Mouse (Mus musculus): ENCODE results near the gene Sdf4. TPM values are rescaled to one million over a fixed set of nuclear protein-coding genes. Genes with fewer than 3 reads are reported as not detected.

Sdf4 gene
- total RNA-seq, 4 experiments from 2014 or later, result 290 to 326 (median 308) TPM

DNA sequence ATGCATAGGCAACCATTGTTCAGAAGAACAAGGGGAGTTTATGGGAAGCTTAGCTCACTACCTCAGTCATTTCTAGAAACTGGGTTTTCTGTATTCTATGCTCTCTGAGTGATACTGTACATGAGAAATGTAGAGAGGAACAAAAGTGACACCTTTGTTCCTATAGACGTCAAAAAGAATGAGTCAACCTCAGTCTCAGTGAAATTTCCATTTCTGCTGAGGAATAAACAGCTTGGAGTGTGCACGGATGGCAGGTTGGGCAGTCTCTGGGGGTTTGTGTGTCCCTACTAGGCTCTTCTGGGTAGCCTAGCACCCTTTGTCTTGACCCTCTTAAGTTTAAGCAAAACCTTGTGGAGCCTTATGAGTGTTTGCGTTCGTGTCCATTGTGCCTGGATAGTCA lies 15.7 kb downstream of the Sdf4 start:
- DNase-seq, result no peak

GRCm38 (mm10) chr4:156013637-156014036 lies 21.0 kb downstream of the Sdf4 start, which contains the start of gene Tnfrsf4:
Tnfrsf4 (plus strand) TSS chr4:156013843.
- no peak for DNase-seq

DNA sequence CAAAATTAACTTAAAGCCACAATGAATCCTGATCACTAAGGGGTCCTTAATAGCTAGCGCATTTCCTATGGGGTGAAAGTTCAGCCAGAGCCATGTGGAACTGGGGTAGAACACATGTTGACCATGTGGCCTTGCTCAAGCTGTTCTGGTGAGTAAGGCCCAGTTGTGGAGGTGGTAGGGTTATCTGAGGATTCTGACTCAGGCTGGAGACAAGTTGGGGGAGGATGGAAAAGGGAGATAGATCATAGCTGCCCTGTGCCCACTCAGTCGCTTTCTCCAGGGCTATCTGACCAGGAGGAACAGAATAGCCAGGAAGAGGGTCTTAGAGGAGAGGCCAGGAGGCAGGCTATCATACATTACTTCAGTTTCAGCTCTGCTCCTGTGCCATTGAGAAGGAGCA lies 21.8 kb downstream of the Sdf4 start:
- peak; percentile 45 for DNase-seq

- no peak for DNase-seq
Observed at GRCm38 (mm10) chr4:156019771-156020170, 27.1 kb downstream of the Sdf4 start.

- no peak for DNase-seq
Observed at GRCm38 (mm10) chr4:156021381-156021780, 28.7 kb downstream of the Sdf4 start.

DNA sequence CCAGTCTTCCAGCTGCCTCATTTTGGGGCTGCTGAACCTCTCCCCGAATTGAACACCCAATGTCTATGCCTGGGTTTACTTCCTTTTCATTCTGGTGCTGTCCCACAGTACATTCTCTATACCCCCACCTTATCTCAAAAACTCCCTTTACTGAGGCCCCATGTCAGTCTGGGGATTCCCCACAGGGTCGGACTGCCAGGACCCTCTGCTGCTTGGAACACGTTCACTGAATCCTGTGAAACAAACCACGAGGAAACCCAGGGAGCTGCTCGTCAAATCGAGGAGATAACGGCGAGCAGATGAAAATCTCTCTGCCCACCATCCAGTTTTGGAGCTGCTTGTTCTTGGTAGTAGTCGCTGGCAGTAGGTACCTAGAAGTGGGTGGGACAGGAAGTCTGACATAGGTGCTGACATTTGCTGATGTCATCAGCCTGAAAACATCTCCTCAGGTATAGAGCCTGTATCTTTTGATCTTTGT lies 29.3 kb downstream of the Sdf4 start:
- DNase-seq, result no peak

DNA sequence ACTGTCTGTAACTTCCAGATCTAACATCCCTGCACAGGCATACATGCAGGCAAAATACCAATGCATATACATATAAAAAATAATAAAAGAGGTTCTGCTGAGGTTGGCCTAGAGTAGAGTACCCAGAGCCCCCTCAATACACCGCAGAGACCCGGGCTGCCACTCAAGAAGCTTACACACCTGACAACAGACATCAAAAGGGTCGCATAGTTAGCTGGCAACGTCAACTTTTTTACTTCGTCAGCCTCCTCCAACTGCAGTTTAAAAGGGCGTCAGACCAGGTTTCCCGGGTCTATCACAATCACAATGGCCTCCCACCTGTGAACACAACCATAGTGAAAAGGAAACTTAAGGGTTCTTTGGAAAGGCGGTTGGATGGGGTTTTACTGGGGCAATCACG lies 30.8 kb downstream of the Sdf4 start:
- no peak for DNase-seq

GRCm38 (mm10) chr4:156024184-156024583 lies 31.5 kb downstream of the Sdf4 start:
- no peak for DNase-seq

DNA sequence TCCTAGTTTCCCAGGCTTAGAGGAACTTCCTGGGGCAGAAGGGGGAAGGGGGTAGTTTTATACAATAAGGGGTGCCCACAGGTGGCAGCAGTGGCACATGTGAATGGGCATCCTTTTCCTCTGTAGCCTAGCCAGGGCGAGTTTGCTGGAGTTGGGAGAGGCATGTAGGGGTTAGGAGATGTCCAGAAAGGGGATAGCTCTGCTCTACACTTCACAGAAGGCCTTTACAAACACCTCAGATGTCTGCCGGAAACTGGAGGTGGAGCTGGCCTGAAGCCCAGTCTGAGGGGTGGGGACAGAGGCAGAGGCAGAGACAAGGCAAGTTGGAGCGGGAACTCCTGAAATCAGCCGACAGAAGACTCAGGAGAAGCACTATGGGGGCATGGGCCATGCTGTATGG lies 33.3 kb downstream of the Sdf4 start, which contains the start of gene Tnfrsf18:
Gene Tnfrsf18 (plus strand): TSS at position 152 of the 400 bp plus-strand sequence.
- DNase-seq, result no peak

GRCm38 (mm10) chr4:156028580-156028979 lies 35.9 kb downstream of the Sdf4 start:
- DNase-seq, result no peak

- no peak for DNase-seq
Observed at GRCm38 (mm10) chr4:156030651-156031118, 38.0 kb downstream of the Sdf4 start.

DNA sequence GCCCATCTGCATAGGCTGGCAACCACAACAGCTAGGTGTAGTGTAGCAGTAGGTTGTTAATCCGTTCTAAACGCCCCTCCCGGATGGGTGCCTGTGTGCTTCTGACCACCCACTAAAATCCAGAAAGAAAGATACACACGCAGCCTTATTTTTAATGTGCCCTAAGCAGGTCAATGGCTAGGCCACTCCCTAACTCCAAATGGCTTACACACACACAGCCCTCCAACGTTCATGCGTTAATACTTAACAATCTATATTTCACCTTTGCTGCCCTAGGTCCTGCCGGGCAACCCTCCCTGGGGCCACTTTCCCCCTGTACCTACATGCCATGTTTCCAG lies 38.6 kb downstream of the Sdf4 start:
- DNase-seq, result no peak

DNA sequence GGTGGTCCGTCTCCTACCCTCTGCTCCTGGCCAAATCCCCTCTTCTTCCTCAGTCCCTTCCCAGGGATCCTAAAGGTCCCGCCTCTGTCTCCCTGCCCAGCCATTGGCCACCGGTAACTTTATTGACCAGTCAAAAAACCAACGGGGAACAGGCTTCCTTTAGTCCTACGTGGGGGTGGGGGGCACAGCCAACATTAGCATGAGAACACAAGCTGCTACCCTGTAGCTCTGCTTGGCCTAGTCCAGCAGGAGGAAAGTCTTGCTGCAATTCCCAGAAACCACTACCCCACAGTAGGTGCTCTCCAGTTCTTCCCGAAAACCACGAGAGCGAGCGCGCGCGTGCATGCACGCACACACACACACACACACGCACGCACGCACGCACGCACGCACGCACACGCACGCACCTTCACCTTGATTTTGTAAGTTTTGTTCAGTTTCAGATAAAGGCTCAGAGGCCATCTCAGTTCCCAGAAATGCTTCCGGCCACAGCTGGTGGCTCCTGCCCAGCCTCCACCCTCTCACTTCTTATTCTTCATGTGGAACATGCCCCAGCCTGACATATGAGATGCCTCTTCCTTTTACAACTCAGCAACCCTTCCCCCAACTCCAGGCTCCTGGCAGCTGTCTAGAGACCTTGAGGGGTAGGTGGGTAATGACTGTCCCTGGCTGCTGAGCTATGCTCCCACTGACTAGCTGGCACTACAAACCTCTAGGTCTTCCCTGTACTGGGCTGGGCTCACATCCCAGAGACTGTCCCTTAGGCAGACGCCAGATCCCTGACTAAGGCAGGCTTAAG lies 39.1 kb downstream of the Sdf4 start:
- peak; percentile 83 for DNase-seq

- DNase-seq, result no peak
Observed at GRCm38 (mm10) chr4:156032856-156033255, 40.2 kb downstream of the Sdf4 start.

GRCm38 (mm10) chr4:156033476-156034119 lies 40.9 kb downstream of the Sdf4 start:
- DNase-seq, result no peak

- DNase-seq, result no peak
Observed at GRCm38 (mm10) chr4:156034301-156034700, 41.6 kb downstream of the Sdf4 start.

GRCm38 (mm10) chr4:156034901-156035300 lies 42.2 kb downstream of the Sdf4 start:
- DNase-seq, result no peak

DNA sequence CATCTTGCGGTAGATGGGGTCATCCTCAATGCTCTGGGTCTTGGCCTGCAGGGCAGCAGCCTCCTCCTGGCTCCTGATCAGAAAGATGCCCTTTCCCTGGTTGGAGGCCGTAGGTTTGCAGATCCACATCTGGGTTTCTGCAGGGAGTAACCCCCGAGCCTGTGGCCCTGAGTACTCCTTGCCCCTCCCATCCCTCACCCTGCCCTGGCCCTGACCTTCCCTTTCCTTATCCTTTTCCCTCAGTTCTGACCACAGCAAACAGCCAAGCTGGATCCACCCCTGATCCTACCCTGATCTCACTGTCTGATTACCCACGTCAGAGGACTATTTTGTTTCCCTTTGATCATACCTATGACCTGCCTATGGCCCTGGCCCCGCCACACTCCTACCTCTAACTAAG lies 52.1 kb downstream of the Sdf4 start:
- DNase-seq, result no peak

DNA sequence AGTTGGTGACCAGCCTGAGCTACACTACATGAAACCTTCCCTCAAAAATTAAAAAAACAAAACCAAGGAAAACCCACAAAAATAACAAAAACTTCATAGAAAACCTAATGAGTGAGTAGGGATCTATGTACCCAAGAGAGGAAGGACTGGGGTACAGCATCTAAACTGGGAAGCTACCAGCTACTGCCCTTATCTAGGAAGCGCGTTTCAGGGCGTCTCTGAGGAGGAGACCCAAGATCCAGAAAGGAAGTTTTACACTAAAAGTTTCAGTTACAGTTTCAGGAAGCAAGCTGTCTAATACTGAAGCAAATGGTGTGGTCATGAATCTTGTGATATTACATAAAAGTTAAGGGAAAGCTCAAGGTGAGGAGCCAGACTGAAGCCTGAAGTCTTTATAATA lies 57.1 kb downstream of the Sdf4 start:
- no peak for DNase-seq

DNA sequence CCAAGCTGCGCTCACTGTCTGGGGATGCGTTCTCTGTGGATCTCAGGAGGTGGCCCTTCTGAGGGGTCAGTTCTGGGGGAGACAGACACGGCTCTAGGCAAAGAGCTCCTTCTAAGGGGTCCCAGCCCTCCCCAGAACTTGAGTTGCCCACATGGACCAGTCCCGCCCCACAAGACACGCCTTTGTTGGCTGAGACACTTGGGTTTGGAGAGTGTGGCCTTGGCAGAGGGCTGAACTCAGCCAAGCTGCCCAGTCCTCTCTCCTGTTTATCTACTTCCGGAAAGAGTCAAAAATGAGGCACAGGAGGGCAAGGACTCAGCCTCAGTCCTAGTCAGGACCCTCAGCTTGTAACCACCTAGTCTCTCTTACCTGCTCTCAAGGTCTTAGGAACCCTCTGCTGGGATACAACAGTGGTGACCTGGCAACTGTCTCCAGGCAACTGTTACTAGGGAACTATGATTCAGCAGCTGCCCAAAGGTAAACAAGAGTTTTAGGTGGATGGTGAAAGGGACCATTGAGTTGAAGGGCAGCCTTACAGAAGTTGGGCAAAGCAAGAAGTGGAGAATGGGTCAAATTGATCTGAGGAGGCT lies 57.8 kb downstream of the Sdf4 start:
- peak; percentile 69 for DNase-seq

GRCm38 (mm10) chr4:156053113-156053512 lies 60.4 kb downstream of the Sdf4 start:
- no peak for DNase-seq

GRCm38 (mm10) chr4:156054130-156054529 lies 61.5 kb downstream of the Sdf4 start:
- DNase-seq, result no peak

- DNase-seq, result no peak
Observed at GRCm38 (mm10) chr4:156054606-156055005, 61.9 kb downstream of the Sdf4 start.

All from adrenal gland, adult 8-10 months (tissue).